ENCODE assay signal across 24 mouse cellular contexts in genomic region chr16:84623346-84624085, GRCm38 (mm10).
A peak's percentile ranks its signal among the peaks of the same experiment; 100 is the strongest.
DNase-seq lines count a peak whose midpoint lies in the region; ATAC-seq and TF ChIP-seq lines count a peak whose summit lies in the region.
"Had no signal": no experiment of that assay in that cellular context is flagged by ENCODE, and none has a peak within 500 bp of the region (broad histone marks: within the 10 kb centered on the region; RNA-seq: fewer than 3 reads in every experiment).

No protein-coding gene starts in this region.

- no peaks in the 10 kb centered on the region for H3K9me3 ChIP-seq in forebrain, embryonic 11.5 days (ENCODE audit: control insufficient read depth, low read length)
- H3K9me3 ChIP-seq in forebrain, postnatal 0 days (ENCODE audit: low read length), result no peaks in the 10 kb centered on the region
- no peaks in the 10 kb centered on the region for H3K9me3 ChIP-seq in kidney, postnatal 0 days (replicated peaks; ENCODE audit: low read length)
- H3K9me3 ChIP-seq in forebrain, embryonic 15.5 days, result no peaks in the 10 kb centered on the region
- H3K9me3 ChIP-seq: embryonic facial prominence, embryonic 12.5 days; embryonic facial prominence, embryonic 15.5 days; hindbrain, embryonic 12.5 days; hindbrain, embryonic 15.5 days had no signal

- no peak overlapping the region for H3K4me2 ChIP-seq in forebrain, embryonic 11.5 days (ENCODE audit: low read depth, low read length, severe bottlenecking)
- H3K4me2 ChIP-seq in forebrain, postnatal 0 days (ENCODE audit: low read depth), result no peak overlapping the region
- H3K4me2 ChIP-seq in kidney, postnatal 0 days (ENCODE audit: low read length), result no peak overlapping the region
- H3K4me2 ChIP-seq in forebrain, embryonic 15.5 days (replicated peaks), result no peak overlapping the region
- H3K4me2 ChIP-seq: embryonic facial prominence, embryonic 12.5 days; embryonic facial prominence, embryonic 15.5 days; heart, embryonic 11.5 days; hindbrain, embryonic 12.5 days; hindbrain, embryonic 15.5 days had no signal

- 62% methylated on average over 4 of the region's 4 CpGs for WGBS in forebrain, embryonic 11.5 days
- WGBS in forebrain, postnatal 0 days, result 27% methylated on average over 4 of the region's 4 CpGs
- 65% methylated on average over 4 of the region's 4 CpGs for WGBS in kidney, postnatal 0 days
- 28% methylated on average over 4 of the region's 4 CpGs for WGBS in forebrain, embryonic 15.5 days

- H3K27ac ChIP-seq in forebrain, embryonic 11.5 days (ENCODE audit: low read depth, low read length), result no peak overlapping the region
- no peak overlapping the region for H3K27ac ChIP-seq in forebrain, postnatal 0 days (ENCODE audit: low read depth, low read length)
- no peak overlapping the region for H3K27ac ChIP-seq in kidney, postnatal 0 days
- no peak overlapping the region for H3K27ac ChIP-seq in forebrain, embryonic 15.5 days (replicated peaks)
- H3K27ac ChIP-seq: embryonic facial prominence, embryonic 12.5 days; embryonic facial prominence, embryonic 15.5 days; heart, adult 2 months; hindbrain, embryonic 12.5 days; hindbrain, embryonic 15.5 days had no signal

- no peaks in the 10 kb centered on the region for H3K36me3 ChIP-seq in forebrain, embryonic 11.5 days (ENCODE audit: control insufficient read depth, insufficient read depth, low read length)
- H3K36me3 ChIP-seq in forebrain, postnatal 0 days (ENCODE audit: insufficient read depth), result no peaks in the 10 kb centered on the region
- H3K36me3 ChIP-seq in kidney, postnatal 0 days (ENCODE audit: insufficient read depth, low read length), result no peaks in the 10 kb centered on the region
- no peaks in the 10 kb centered on the region for H3K36me3 ChIP-seq in forebrain, embryonic 15.5 days
- H3K36me3 ChIP-seq: embryonic facial prominence, embryonic 12.5 days; embryonic facial prominence, embryonic 15.5 days; hindbrain, embryonic 12.5 days; hindbrain, embryonic 15.5 days had no signal

- H3K9ac ChIP-seq in forebrain, embryonic 11.5 days (ENCODE audit: low read length), result no peak overlapping the region
- no peak overlapping the region for H3K9ac ChIP-seq in forebrain, postnatal 0 days
- no peak overlapping the region for H3K9ac ChIP-seq in kidney, postnatal 0 days (ENCODE audit: low read depth, low read length)
- H3K9ac ChIP-seq in forebrain, embryonic 15.5 days (replicated peaks), result no peak overlapping the region
- H3K9ac ChIP-seq: embryonic facial prominence, embryonic 12.5 days; embryonic facial prominence, embryonic 15.5 days; hindbrain, embryonic 12.5 days; hindbrain, embryonic 15.5 days had no signal

- no peak for DNase-seq in forebrain, embryonic 11.5 days (ENCODE audit: low spot score)
- DNase-seq in forebrain, postnatal 0 days, result no peak
- peak; percentile 40 for DNase-seq in kidney, postnatal 0 days (ENCODE audit: low spot score)
- no peak for DNase-seq in kidney, adult 11 months
- peak; percentile 65 for DNase-seq in retina, postnatal 1 day
- no peak for DNase-seq in left cerebral cortex, adult 9 months (ENCODE audit: low spot score in 2 of 2)
- DNase-seq: adrenal gland, adult 8-10 months; adrenal gland, postnatal 36 days; cerebellum, adult 11 months; cerebellum, adult 2 months; cerebellum, adult 9-11 months; cerebellum, postnatal 25 days; gastrocnemius, postnatal 10 days; gastrocnemius, postnatal 36 days; heart, adult 2 months had no signal

- TF ChIP-seq CTCF in forebrain, postnatal 0 days (IDR thresholded peaks at IDR 0.05; ENCODE audit: low read depth), result no peak
- TF ChIP-seq CTCF in kidney, postnatal 0 days (IDR thresholded peaks at IDR 0.05; ENCODE audit: low read depth), result no peak

- no peaks in the 10 kb centered on the region for H3K4me1 ChIP-seq in forebrain, embryonic 11.5 days (replicated peaks; ENCODE audit: control insufficient read depth, insufficient read depth, low read length)
- no peaks in the 10 kb centered on the region for H3K4me1 ChIP-seq in forebrain, postnatal 0 days (ENCODE audit: insufficient read depth)
- H3K4me1 ChIP-seq in kidney, postnatal 0 days (replicated peaks; ENCODE audit: insufficient read depth, low read length), result no peaks in the 10 kb centered on the region
- peaks cover 3% of the 10 kb centered on the region; the same call in 1 of the 2 replicates for H3K4me1 ChIP-seq in forebrain, embryonic 15.5 days
- H3K4me1 ChIP-seq: embryonic facial prominence, embryonic 12.5 days; embryonic facial prominence, embryonic 15.5 days; hindbrain, embryonic 12.5 days; hindbrain, embryonic 15.5 days had no signal

- ATAC-seq in forebrain, embryonic 11.5 days (replicated peaks; ENCODE audit: low FRiP score), result peak; percentile 64; the same call in 1 of the 2 replicates
- ATAC-seq in forebrain, postnatal 0 days, result no peak
- no peak for ATAC-seq in kidney, postnatal 0 days (replicated peaks; ENCODE audit: low FRiP score, low read depth)
- 0 out of 2 replicates have a peak, but pooled peaks have one; percentile 51 for ATAC-seq in forebrain, embryonic 15.5 days (replicated peaks)
- no peak for ATAC-seq in megakaryocyte, adult 5-6 weeks (ENCODE audit: poor library complexity, severe bottlenecking)
- ATAC-seq: activated CD4-positive, CD25-positive, alpha-beta regulatory T cell, adult 4 months; intestine, postnatal 0 days had no signal

- H3K27me3 ChIP-seq in forebrain, embryonic 11.5 days (ENCODE audit: control insufficient read depth, insufficient read depth, low read length), result no peaks in the 10 kb centered on the region
- H3K27me3 ChIP-seq in forebrain, postnatal 0 days (ENCODE audit: insufficient read depth, low read length), result no peaks in the 10 kb centered on the region
- no peaks in the 10 kb centered on the region for H3K27me3 ChIP-seq in kidney, postnatal 0 days (ENCODE audit: insufficient read depth, low read length)
- no peaks in the 10 kb centered on the region for H3K27me3 ChIP-seq in forebrain, embryonic 15.5 days
- H3K27me3 ChIP-seq: embryonic facial prominence, embryonic 12.5 days; embryonic facial prominence, embryonic 15.5 days; hindbrain, embryonic 12.5 days; hindbrain, embryonic 15.5 days had no signal

- H3K4me3 ChIP-seq in forebrain, embryonic 11.5 days (ENCODE audit: low read depth, low read length), result no peak overlapping the region
- no peak overlapping the region for H3K4me3 ChIP-seq in forebrain, postnatal 0 days (ENCODE audit: low read depth, low read length)
- no peak overlapping the region for H3K4me3 ChIP-seq in kidney, postnatal 0 days (replicated peaks; ENCODE audit: low read depth, low read length)
- no peak overlapping the region for H3K4me3 ChIP-seq in forebrain, embryonic 15.5 days
- H3K4me3 ChIP-seq: embryonic facial prominence, embryonic 12.5 days; embryonic facial prominence, embryonic 15.5 days; heart, adult 2 months; hindbrain, embryonic 12.5 days; hindbrain, embryonic 15.5 days had no signal

Comparison
In these comparisons a context has a peak if more than half of its experiments do, and no peak if none do; other contexts are left out.
1. ATAC-seq: peak in forebrain, embryonic 11.5 days (single experiment) and forebrain, embryonic 15.5 days (single experiment); none in forebrain, postnatal 0 days (single experiment), kidney, postnatal 0 days (single experiment) and megakaryocyte, adult 5-6 weeks (single experiment).
2. DNase-seq: peak in kidney, postnatal 0 days (single experiment) and retina, postnatal 1 day (single experiment); none in forebrain, embryonic 11.5 days (single experiment), forebrain, postnatal 0 days (single experiment), kidney, adult 11 months (single experiment) and left cerebral cortex, adult 9 months (0 of 2).